Mouse (Mus musculus): ENCODE results near the gene Ano3. TPM values are rescaled to one million over a fixed set of nuclear protein-coding genes. Genes with fewer than 3 reads are reported as not detected.

Gene Ano3
- polyA plus RNA-seq, 1 experiment from 2014 or later: 1.2 TPM

DNA sequence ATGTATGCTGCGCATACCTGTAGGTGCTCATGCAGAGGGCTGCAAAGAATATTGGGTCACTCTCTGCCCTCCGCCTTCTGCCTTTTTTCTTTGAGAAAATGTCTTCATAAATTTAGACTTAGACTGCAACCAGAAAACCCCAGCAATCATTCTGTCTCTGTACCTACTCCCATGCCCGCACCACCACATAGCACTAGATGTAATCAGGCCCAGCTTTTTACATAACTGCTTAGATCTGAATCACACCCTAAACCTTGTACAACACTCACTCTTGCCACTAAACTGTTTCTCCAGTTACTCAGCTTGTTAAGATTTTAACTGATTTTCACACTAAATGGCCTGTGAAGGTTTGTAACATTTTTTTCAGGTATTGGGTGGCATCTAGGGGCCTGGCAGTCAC, 241.3 kb downstream of the Ano3 start:
- H3K4me1 ChIP-seq: no peaks in the 10 kb centered on the region
- ATAC-seq (replicated peaks): no peak
- WGBS: 97% methylated on average over 3 of the region's 3 CpGs
- no peak overlapping the region for H3K4me3 ChIP-seq
- H3K4me2 ChIP-seq: no peak overlapping the region
- no peaks in the 10 kb centered on the region for H3K9me3 ChIP-seq
- no peaks in the 10 kb centered on the region for H3K36me3 ChIP-seq (replicated peaks)
- H3K27me3 ChIP-seq (replicated peaks): no peaks in the 10 kb centered on the region
- no peak overlapping the region for H3K9ac ChIP-seq
- no peak overlapping the region for H3K27ac ChIP-seq

GRCm38 (mm10) chr2:110671071-110671624, 279.6 kb downstream of the Ano3 start:
- H3K9ac ChIP-seq: no peak overlapping the region
- no peak overlapping the region for H3K4me3 ChIP-seq
- no peaks in the 10 kb centered on the region for H3K27me3 ChIP-seq (replicated peaks)
- H3K4me2 ChIP-seq: no peak overlapping the region
- H3K36me3 ChIP-seq (replicated peaks): no peaks in the 10 kb centered on the region
- ATAC-seq (replicated peaks): no peak
- no peak overlapping the region for H3K27ac ChIP-seq
- no peaks in the 10 kb centered on the region for H3K4me1 ChIP-seq
- 96% methylated on average over 2 of the region's 2 CpGs for WGBS
- H3K9me3 ChIP-seq: no peaks in the 10 kb centered on the region

DNA sequence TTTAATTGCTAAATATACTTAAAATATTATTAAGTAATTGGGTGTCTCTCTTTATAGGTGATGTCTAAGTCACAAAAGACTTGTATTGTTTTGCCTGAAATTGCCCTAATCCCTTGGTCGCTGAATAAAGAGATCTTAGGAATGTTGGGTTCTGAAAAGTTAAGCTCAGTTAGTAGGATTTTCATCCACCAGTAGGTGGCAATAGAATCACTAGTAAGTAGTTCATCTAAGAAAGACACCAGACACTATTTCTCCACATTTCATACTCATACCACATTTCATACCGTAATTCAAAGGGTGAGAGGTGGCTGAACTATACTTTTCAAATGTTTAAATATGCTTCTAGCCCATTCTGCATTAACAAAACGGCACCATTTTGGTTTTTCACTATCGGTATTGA, 287.4 kb downstream of the Ano3 start:
- no peak overlapping the region for H3K9ac ChIP-seq
- ATAC-seq (replicated peaks): peak; percentile 76

GRCm38 (mm10) chr2:110644846-110645245, 305.9 kb downstream of the Ano3 start:
- ATAC-seq (replicated peaks): no peak
- no peak overlapping the region for H3K4me2 ChIP-seq
- no peaks in the 10 kb centered on the region for H3K27me3 ChIP-seq (replicated peaks)
- no peaks in the 10 kb centered on the region for H3K9me3 ChIP-seq
- H3K27ac ChIP-seq: no peak overlapping the region
- H3K9ac ChIP-seq: no peak overlapping the region
- no peak overlapping the region for H3K4me3 ChIP-seq
- H3K36me3 ChIP-seq (replicated peaks): no peaks in the 10 kb centered on the region
- no peaks in the 10 kb centered on the region for H3K4me1 ChIP-seq

More for the DNA sequence above, 287.4 kb downstream of the Ano3 start:
- Histone ChIP-seq H3K36me3 (replicated peaks) (no peaks in the 10 kb centered on the region), H3K4me3 (no peak overlapping the region), H3K27ac (no peak overlapping the region), H3K4me2 (no peak overlapping the region), H3K27me3 (replicated peaks) (no peaks in the 10 kb centered on the region), H3K9me3 (no peaks in the 10 kb centered on the region), H3K4me1 (no peaks in the 10 kb centered on the region)
- 44% methylated on average over 4 of the region's 4 CpGs for WGBS

- no peaks in the 10 kb centered on the region for H3K27me3 ChIP-seq (replicated peaks)
- no peak overlapping the region for H3K4me3 ChIP-seq
- ATAC-seq (replicated peaks): no peak
- no peak overlapping the region for H3K9ac ChIP-seq
- H3K4me1 ChIP-seq: no peaks in the 10 kb centered on the region
- H3K4me2 ChIP-seq: no peak overlapping the region
- H3K9me3 ChIP-seq: no peaks in the 10 kb centered on the region
- H3K27ac ChIP-seq: no peak overlapping the region
- no peaks in the 10 kb centered on the region for H3K36me3 ChIP-seq (replicated peaks)
- WGBS: 79% methylated on average over 1 of the region's 1 CpGs
Observed at GRCm38 (mm10) chr2:110644358-110644757, 306.4 kb downstream of the Ano3 start.

Other genes starting within 250 kb of the Ano3 start
- 0.10 and 0.17 TPM in 2 replicates for gene Muc15, start 229.6 kb downstream of the Ano3 start, polyA plus RNA-seq (2015; fragmentation: Nextera tagmentation; extraction: Ambion mirVana)
- gene Gm13941, start 155.1 kb upstream of the Ano3 start, polyA plus RNA-seq (2015; fragmentation: Nextera tagmentation; extraction: Ambion mirVana): not detected in 2 replicates
- not detected in 2 replicates for gene Gm15130, start 202.0 kb upstream of the Ano3 start, polyA plus RNA-seq (2015; fragmentation: Nextera tagmentation; extraction: Ambion mirVana)

Measured in midbrain, embryonic 15.5 days (tissue).